Comparison of ENCODE assay signal across 1 mouse cellular context in genomic region chr11:69710470-69710869, GRCm38 (mm10).
TF ChIP-seq lines count a peak whose summit lies in the region.

No protein-coding gene starts in this region.

TF ChIP-seq in ES-E14, 5 proteins besides CTCF, POLR2A, EP300 and RAD21 (continued from another document):
- no peak for TF ChIP-seq CHD2 (IDR thresholded peaks at IDR 0.05; ENCODE audit: low read depth, low read length)
- no peak for TF ChIP-seq MAFK (IDR thresholded peaks at IDR 0.05; ENCODE audit: insufficient read depth, low read depth, low read length)
